Mouse (Mus musculus) ES-Bruce4 (cell line): Measurements from ENCODE around the gene Ndufb2.

Experiments
- CTCF ChIP-seq: IDR thresholded peaks from one replicate; pipeline ENCODE4 v1.8.1; 2011; ENCODE audit warnings: low read depth, low read length
- POLR2A ChIP-seq: IDR thresholded peaks from one replicate; pipeline ENCODE4 v1.8.1; 2011; ENCODE audit warnings: low read length; ENCODE audit not compliant: insufficient read depth

GRCm38 (mm10) chr6:39585517-39585916 is 6.9 kb upstream of the Ndufb2 start, which contains the start of gene Gm42420:
- TF ChIP-seq POLR2A, result no peak
- no peak for TF ChIP-seq CTCF
